17 mouse cellular contexts compared by ENCODE assay signal in genomic region chr12:6601111-6601510, GRCm38 (mm10).
"Had no signal": no experiment of that assay in that cellular context is flagged by ENCODE, and none has a peak within 500 bp of the region (broad histone marks: within the 10 kb centered on the region; RNA-seq: fewer than 3 reads in every experiment).

No protein-coding gene starts in this region.

- ATAC-seq: intestine, embryonic 16.5 days; liver, embryonic 12.5 days had no signal

- DNase-seq: kidney, adult 2 months; kidney, postnatal 25 days; layer of hippocampus, adult 9-11 months; layer of hippocampus, postnatal 36 days; midbrain, embryonic 14.5 days; retina, postnatal 1 day; thymus, adult 2 months; thymus, postnatal 25 days had no signal

- H3K4me3 ChIP-seq: kidney, embryonic 15.5 days; limb, embryonic 12.5 days; liver, embryonic 12.5 days; lung, embryonic 15.5 days; midbrain, embryonic 10.5 days; myocyte; neural tube, embryonic 15.5 days; stomach, embryonic 15.5 days had no signal

- H3K9ac ChIP-seq: kidney, embryonic 15.5 days; limb, embryonic 12.5 days; liver, embryonic 12.5 days; lung, embryonic 15.5 days; neural tube, embryonic 15.5 days; stomach, embryonic 15.5 days had no signal

- H3K27ac ChIP-seq: kidney, embryonic 15.5 days; limb, embryonic 12.5 days; liver, embryonic 12.5 days; lung, embryonic 15.5 days; midbrain, embryonic 10.5 days; neural tube, embryonic 15.5 days; stomach, embryonic 15.5 days had no signal

- H3K9me3 ChIP-seq: kidney, embryonic 15.5 days; limb, embryonic 12.5 days; liver, embryonic 12.5 days; lung, embryonic 15.5 days; midbrain, embryonic 10.5 days; neural tube, embryonic 15.5 days; stomach, embryonic 15.5 days had no signal

- H3K27me3 ChIP-seq: kidney, embryonic 15.5 days; limb, embryonic 12.5 days; liver, embryonic 12.5 days; lung, embryonic 15.5 days; neural tube, embryonic 15.5 days; stomach, embryonic 15.5 days had no signal

- H3K4me2 ChIP-seq: kidney, embryonic 15.5 days; limb, embryonic 12.5 days; liver, embryonic 12.5 days; lung, embryonic 15.5 days; neural tube, embryonic 15.5 days; stomach, embryonic 15.5 days had no signal

- H3K36me3 ChIP-seq: kidney, embryonic 15.5 days; limb, embryonic 12.5 days; liver, embryonic 12.5 days; lung, embryonic 15.5 days; midbrain, embryonic 10.5 days; neural tube, embryonic 15.5 days; stomach, embryonic 15.5 days had no signal

- H3K4me1 ChIP-seq: kidney, embryonic 15.5 days; limb, embryonic 12.5 days; liver, embryonic 12.5 days; lung, embryonic 15.5 days; midbrain, embryonic 10.5 days; neural tube, embryonic 15.5 days; stomach, embryonic 15.5 days had no signal
